Mouse (Mus musculus): ENCODE measurements around the gene Hist1h2ai. TPM values are rescaled to one million over a fixed set of nuclear protein-coding genes. Genes with fewer than 3 reads are reported as not detected.
"Not testable (repeated sequence)": the region's sequence is repeated elsewhere in the genome, so short reads cannot be mapped to it uniquely, and the experiment has no call there.

Gene Hist1h2ai
- 13.5 and 20.3 TPM in 2 replicates for polyA plus RNA-seq (2015; fragmentation: Nextera tagmentation; extraction: Ambion mirVana)

DNA sequence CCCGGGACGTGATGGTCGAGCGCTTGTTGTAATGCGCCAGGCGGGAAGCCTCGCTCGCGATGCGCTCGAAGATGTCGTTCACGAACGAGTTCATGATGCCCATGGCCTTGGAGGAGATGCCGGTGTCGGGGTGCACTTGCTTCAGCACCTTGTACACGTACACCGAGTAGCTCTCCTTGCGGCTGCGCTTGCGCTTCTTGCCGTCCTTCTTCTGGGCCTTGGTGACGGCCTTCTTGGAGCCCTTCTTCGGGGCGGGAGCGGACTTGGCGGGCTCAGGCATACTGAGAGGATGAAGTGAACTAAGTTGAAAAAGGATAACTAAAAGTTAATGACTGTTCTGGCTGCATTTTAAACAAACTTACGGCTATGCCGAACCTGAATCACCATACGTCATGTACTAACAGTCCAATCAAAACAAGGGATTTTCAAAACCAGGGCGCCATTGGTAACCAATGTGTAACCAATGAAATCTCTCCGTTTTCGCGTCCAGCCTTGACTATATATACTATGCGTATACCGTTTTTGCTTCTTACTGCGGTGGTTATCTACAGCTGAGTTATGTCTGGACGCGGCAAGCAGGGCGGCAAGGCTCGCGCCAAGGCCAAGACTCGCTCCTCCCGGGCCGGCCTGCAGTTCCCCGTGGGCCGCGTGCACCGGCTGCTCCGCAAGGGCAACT is at the start of gene Hist1h2ai, which contains the start of gene Hist1h2bl:
TSS of gene Hist1h2ai (plus strand) at position 559 of the 676 bp plus-strand sequence.
TSS of gene Hist1h2bl (minus strand) at position 280 of the 676 bp plus-strand sequence.
- not testable (repeated sequence) for H3K36me3 ChIP-seq (ENCODE audit: insufficient read depth, low read length)
- peak within 1 kb of the TSS; percentile 56 for H3K4me3 ChIP-seq (ENCODE audit: low read length)
- under 1% methylated on average over 25 of the region's 50 CpGs for WGBS

DNA sequence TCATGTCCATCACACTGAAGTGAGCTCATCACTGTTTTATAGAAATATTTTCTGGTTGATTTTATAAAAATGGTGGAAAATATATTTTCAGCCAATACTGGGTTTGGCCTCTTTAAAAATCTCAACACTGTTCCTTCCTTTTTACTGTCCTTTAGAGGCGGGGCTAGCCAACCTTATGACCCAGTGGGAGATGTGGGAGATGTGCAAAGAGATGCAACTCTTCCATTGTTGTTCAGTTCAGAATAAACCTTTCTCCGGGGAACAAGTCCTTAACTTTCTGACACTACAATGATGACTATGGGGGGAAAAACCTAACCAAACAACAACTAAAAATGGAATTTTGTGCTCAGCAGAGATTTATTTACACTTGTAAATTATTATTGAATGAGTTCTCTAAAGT is 38.9 kb upstream of the Hist1h2ai start, which contains the start of gene Olfr1360:
TSS of gene Olfr1360 (minus strand) at position 101 of the 400 bp plus-strand sequence.
- H3K27me3 ChIP-seq (ENCODE audit: insufficient read depth, low read length), result no peaks in the 10 kb centered on the region
- 79% methylated on average over 2 of the region's 2 CpGs for WGBS

More for the DNA sequence above, at the start of gene Hist1h2ai, which contains the start of gene Hist1h2bl:
- Histone ChIP-seq H3K4me2 (replicated peaks; ENCODE audit: low read depth, low read length) (peak within 1 kb of the TSS; percentile 88), H3K4me1 (ENCODE audit: insufficient read depth, low read length) (peaks cover 34% of the 10 kb centered on the region), H3K9ac (replicated peaks; ENCODE audit: low read length) (peak within 1 kb of the TSS; percentile 85), H3K27ac (ENCODE audit: low read length) (peak within 1 kb of the TSS; percentile 99)
- not testable (repeated sequence) for H3K27me3 ChIP-seq (ENCODE audit: insufficient read depth, low read length); H3K9me3 ChIP-seq (ENCODE audit: low read length)
- peak; percentile 93 for ATAC-seq (ENCODE audit: low FRiP score, low TSS enrichment)

DNA sequence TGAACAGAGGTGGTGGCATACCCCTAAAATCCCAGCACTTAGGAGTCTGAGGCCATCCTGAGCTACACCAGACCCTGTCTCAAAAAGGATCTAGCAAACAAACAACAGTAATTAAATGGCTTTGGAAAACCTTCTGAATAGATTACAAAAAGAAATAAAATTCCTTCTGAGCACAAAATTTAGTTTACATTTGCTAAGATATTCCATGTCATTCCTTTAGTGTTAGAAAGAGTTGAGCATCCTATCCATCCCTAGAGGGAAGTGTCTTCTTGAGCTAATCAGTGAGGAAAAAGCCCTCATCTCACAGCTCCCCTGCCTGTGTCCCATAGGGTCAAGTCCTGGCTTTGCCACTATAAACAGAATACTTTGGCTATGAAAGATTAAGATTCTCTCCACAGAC is 18.4 kb upstream of the Hist1h2ai start, which contains the start of gene Olfr1359:
TSS of gene Olfr1359 (plus strand) at position 301 of the 400 bp plus-strand sequence.
- no peaks in the 10 kb centered on the region for H3K27me3 ChIP-seq (ENCODE audit: insufficient read depth, low read length)
- no peak within 1 kb of the TSS for H3K4me2 ChIP-seq (replicated peaks; ENCODE audit: low read depth, low read length)
- H3K27ac ChIP-seq (ENCODE audit: low read length), result no peak within 1 kb of the TSS
- no peaks in the 10 kb centered on the region for H3K36me3 ChIP-seq (ENCODE audit: insufficient read depth, low read length)
- no peaks in the 10 kb centered on the region for H3K9me3 ChIP-seq (ENCODE audit: low read length)
- no peak within 1 kb of the TSS for H3K4me3 ChIP-seq (ENCODE audit: low read length)
- H3K4me1 ChIP-seq (ENCODE audit: insufficient read depth, low read length), result no peaks in the 10 kb centered on the region
- ATAC-seq (ENCODE audit: low FRiP score, low TSS enrichment), result no peak
- no peak within 1 kb of the TSS for H3K9ac ChIP-seq (replicated peaks; ENCODE audit: low read length)

More for the DNA sequence above, 38.9 kb upstream of the Hist1h2ai start, which contains the start of gene Olfr1360:
- no peak within 1 kb of the TSS for H3K27ac ChIP-seq (ENCODE audit: low read length)
- ATAC-seq (ENCODE audit: low FRiP score, low TSS enrichment), result no peak
- H3K4me2 ChIP-seq (replicated peaks; ENCODE audit: low read depth, low read length), result no peak within 1 kb of the TSS
- no peak within 1 kb of the TSS for H3K9ac ChIP-seq (replicated peaks; ENCODE audit: low read length)
- H3K4me1 ChIP-seq (ENCODE audit: insufficient read depth, low read length), result no peaks in the 10 kb centered on the region
- H3K36me3 ChIP-seq (ENCODE audit: insufficient read depth, low read length), result no peaks in the 10 kb centered on the region
- H3K4me3 ChIP-seq (ENCODE audit: low read length), result no peak within 1 kb of the TSS
- H3K9me3 ChIP-seq (ENCODE audit: low read length), result no peaks in the 10 kb centered on the region

DNA sequence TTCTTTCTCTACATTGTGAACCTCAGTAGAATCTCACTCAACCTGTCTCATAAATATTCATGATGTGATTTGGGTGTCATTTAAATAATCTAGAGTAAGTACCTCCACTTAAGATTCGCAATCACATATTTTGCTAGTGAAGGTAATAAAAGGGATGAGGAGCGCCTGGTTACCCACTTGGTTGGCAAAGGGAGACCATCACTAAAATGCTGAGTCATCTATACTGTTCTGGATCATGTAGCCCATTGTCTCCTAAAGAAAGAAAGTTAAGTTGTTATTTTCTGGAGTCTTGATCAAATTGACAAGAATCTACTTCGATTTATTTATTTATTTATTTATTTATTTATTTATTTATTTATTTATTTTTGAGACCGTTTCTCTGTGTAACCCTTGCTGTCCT is 9.6 kb upstream of the Hist1h2ai start:
- no peak for ATAC-seq (ENCODE audit: low FRiP score, low TSS enrichment)
- Histone ChIP-seq H3K36me3 (ENCODE audit: insufficient read depth, low read length) (no peaks in the 10 kb centered on the region), H3K4me1 (ENCODE audit: insufficient read depth, low read length) (no peaks in the 10 kb centered on the region)

DNA sequence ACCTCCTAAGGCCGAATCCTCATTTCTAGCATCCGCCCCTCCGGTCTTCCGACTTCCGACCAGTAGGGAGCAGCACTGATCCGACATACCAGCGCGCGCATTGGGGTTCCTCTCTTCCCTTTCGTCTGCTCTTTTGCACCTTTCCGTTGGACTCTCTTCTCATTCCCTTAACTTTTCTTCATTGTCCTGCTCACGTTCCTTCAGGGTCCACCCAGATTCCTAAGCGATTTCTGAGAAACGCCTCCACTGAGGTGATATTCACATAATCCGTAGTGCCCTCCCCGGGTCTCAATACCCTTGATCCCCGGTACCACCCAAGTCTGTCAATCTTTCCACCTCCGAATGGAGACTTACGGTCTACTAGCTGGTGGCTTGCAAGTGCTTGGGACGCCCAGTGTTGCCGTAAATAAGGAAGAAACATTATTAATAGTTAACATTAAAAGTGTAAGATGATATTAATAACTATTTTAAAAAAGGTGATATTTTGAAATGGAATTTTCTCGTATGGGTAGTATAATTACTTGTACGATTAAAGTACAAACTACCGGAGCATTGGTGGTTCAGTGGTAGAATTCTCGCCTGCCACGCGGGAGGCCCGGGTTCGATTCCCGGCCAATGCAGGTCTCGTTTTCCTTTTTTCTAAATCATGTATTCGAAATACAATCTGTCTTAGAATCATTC is 6.1 kb upstream of the Hist1h2ai start:
- H3K27me3 ChIP-seq (ENCODE audit: insufficient read depth, low read length), result no peaks in the 10 kb centered on the region
- peaks cover 6% of the 10 kb centered on the region for H3K4me1 ChIP-seq (ENCODE audit: insufficient read depth, low read length)
- H3K4me2 ChIP-seq (replicated peaks; ENCODE audit: low read depth, low read length), result peak overlapping the region; percentile 70
- H3K9me3 ChIP-seq (ENCODE audit: low read length), result no peaks in the 10 kb centered on the region
- H3K27ac ChIP-seq (ENCODE audit: low read length), result peak overlapping the region; percentile 88
- peak overlapping the region; percentile 68 for H3K9ac ChIP-seq (replicated peaks; ENCODE audit: low read length)
- WGBS, result under 1% methylated on average over 32 of the region's 32 CpGs
- H3K36me3 ChIP-seq (ENCODE audit: insufficient read depth, low read length), result no peaks in the 10 kb centered on the region
- H3K4me3 ChIP-seq (ENCODE audit: low read length), result peak overlapping the region; percentile 86
- peak; percentile 77 for ATAC-seq (ENCODE audit: low FRiP score, low TSS enrichment)

More for the DNA sequence above, 9.6 kb upstream of the Hist1h2ai start:
- Histone ChIP-seq H3K9ac (replicated peaks; ENCODE audit: low read length) (no peak overlapping the region), H3K27ac (ENCODE audit: low read length) (no peak overlapping the region), H3K9me3 (ENCODE audit: low read length) (no peaks in the 10 kb centered on the region), H3K4me3 (ENCODE audit: low read length) (no peak overlapping the region), H3K27me3 (ENCODE audit: insufficient read depth, low read length) (no peaks in the 10 kb centered on the region), H3K4me2 (replicated peaks; ENCODE audit: low read depth, low read length) (no peak overlapping the region)
- WGBS, result 71% methylated on average over 4 of the region's 4 CpGs

DNA sequence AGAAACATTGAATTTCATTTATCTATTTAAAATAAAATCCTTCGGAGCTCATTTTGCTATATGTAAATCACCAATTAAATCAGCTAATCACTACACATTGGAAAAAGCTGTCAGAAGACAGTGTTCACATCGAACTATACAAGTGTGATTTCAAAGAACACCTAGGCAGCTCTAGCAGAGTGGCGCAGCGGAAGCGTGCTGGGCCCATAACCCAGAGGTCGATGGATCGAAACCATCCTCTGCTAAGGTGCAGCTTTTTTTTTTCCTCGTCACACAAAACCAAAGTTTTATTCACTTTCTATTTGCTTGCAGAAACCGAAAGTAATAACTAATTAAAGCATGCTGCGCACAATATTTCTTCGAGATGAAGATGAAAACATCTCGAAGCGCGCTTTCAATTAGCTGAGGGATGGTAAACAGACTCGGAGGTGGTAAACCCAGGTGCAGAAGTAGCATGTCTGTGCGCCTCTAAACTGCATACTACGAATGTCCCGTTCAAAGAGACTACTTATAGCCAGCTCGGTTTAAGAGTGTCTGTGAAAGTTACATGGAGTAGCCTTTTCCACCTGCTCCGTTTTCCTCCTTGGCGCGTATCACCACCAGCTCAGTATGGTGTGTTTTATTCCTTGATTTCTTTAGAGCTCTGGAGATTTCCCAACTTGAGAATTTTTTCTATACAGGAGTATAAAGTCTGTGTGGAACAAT is 5.2 kb upstream of the Hist1h2ai start:
- Histone ChIP-seq H3K9me3 (ENCODE audit: low read length) (no peaks in the 10 kb centered on the region), H3K4me2 (replicated peaks; ENCODE audit: low read depth, low read length) (peak overlapping the region; percentile 70), H3K27ac (ENCODE audit: low read length) (0 out of 2 replicates have a peak overlapping the region, but pooled peaks have one; percentile 53), H3K9ac (replicated peaks; ENCODE audit: low read length) (peak overlapping the region; percentile 66), H3K27me3 (ENCODE audit: insufficient read depth, low read length) (no peaks in the 10 kb centered on the region), H3K36me3 (ENCODE audit: insufficient read depth, low read length) (no peaks in the 10 kb centered on the region), H3K4me1 (ENCODE audit: insufficient read depth, low read length) (peaks cover 10% of the 10 kb centered on the region), H3K4me3 (ENCODE audit: low read length) (peak overlapping the region; percentile 63)
- peak; percentile 82 for ATAC-seq (ENCODE audit: low FRiP score, low TSS enrichment)
- WGBS, result 2% methylated on average over 22 of the region's 22 CpGs

DNA sequence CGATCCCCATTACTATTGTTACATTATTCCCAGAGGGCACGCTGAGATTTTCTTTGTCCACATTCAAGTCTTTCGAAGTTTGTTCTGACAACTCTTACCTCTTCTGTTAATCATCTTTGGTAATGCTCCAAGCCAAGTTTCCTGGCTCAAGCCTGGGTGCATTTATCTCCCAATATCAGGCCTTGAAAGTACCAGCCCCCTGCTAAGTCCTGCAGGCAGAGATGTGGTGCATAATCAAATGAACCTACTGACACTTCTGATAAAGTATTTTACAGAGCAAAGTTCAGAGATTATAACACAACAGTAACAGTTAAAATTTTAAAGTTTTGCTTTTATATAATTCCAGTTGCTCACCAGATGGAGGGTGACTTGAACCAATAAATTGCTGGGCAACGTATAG is 4.5 kb upstream of the Hist1h2ai start:
- Histone ChIP-seq H3K4me2 (replicated peaks; ENCODE audit: low read depth, low read length) (peak overlapping the region; percentile 70), H3K9me3 (ENCODE audit: low read length) (no peaks in the 10 kb centered on the region), H3K4me1 (ENCODE audit: insufficient read depth, low read length) (peaks cover 10% of the 10 kb centered on the region), H3K27me3 (ENCODE audit: insufficient read depth, low read length) (no peaks in the 10 kb centered on the region), H3K4me3 (ENCODE audit: low read length) (peak overlapping the region; percentile 63), H3K9ac (replicated peaks; ENCODE audit: low read length) (peak overlapping the region; percentile 66), H3K36me3 (ENCODE audit: insufficient read depth, low read length) (no peaks in the 10 kb centered on the region), H3K27ac (ENCODE audit: low read length) (no peak overlapping the region)
- WGBS, result 31% methylated on average over 4 of the region's 4 CpGs
- no peak for ATAC-seq (ENCODE audit: low FRiP score, low TSS enrichment)

DNA sequence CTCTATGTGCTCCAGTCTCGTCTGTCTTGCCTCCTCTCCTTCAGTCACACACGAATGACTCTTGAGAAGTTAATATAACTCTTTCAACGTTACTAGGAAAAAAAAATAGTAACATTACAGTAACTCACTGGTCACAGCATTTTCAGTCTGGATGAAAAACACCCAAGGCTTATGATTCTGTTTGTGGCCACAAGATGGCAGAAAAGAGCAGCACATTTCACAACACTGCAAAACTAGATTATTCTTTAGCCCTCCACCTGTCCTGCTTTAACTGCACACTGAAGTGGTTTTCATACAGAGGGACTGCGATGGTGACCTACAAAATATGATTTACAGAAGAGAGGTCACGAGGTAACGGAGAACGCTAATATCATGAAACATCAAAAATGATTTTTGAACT is 1.5 kb upstream of the Hist1h2ai start:
- Histone ChIP-seq H3K4me3 (ENCODE audit: low read length) (peak overlapping the region; percentile 56), H3K4me1 (ENCODE audit: insufficient read depth, low read length) (peaks cover 25% of the 10 kb centered on the region), H3K36me3 (ENCODE audit: insufficient read depth, low read length) (no peaks in the 10 kb centered on the region), H3K9me3 (ENCODE audit: low read length) (no peaks in the 10 kb centered on the region), H3K27me3 (ENCODE audit: insufficient read depth, low read length) (no peaks in the 10 kb centered on the region), H3K9ac (replicated peaks; ENCODE audit: low read length) (peak overlapping the region; percentile 78), H3K27ac (ENCODE audit: low read length) (peak overlapping the region; percentile 96), H3K4me2 (replicated peaks; ENCODE audit: low read depth, low read length) (peak overlapping the region; percentile 88)
- WGBS, result 1% methylated on average over 7 of the region's 7 CpGs
- ATAC-seq (ENCODE audit: low FRiP score, low TSS enrichment), result no peak

DNA sequence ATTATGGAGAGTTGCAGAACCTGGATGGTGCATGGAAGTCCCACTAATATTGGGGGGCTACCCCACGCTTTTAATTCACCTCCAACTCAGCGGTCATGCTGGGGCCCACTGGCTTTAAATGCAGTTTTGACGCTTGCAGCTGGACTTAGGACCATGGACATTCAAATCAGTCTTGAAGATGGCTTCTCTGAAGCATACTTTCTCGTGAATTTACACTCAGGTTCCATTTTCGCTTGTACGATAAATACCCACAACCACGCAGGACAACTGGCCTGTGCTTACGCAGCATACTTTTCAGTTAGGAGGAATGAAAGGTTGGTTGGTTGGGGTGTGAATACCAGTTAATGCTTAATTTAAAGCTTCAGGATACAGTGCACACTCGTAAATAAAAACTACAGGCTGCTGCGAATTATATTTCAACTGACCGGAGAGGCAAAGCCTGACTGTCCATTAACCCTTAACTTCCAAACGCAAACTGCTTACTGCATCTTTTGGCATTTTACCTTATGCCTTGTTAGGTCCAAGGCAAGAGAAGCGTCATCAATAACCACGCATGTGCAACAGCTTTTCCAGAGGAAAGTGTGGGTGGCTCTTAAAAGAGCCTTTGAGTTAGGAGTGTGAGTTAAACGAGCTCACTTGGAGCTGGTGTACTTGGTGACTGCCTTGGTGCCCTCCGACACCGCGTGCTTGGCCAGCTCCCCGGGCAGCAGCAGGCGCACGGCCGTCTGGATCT is 925 bp upstream of the Hist1h2ai start:
- H3K27ac ChIP-seq (ENCODE audit: low read length), result peak overlapping the region; percentile 96
- H3K4me3 ChIP-seq (ENCODE audit: low read length), result peak overlapping the region; percentile 56
- peak overlapping the region; percentile 78 for H3K9ac ChIP-seq (replicated peaks; ENCODE audit: low read length)
- H3K36me3 ChIP-seq (ENCODE audit: insufficient read depth, low read length), result no peaks in the 10 kb centered on the region
- H3K4me1 ChIP-seq (ENCODE audit: insufficient read depth, low read length), result peaks cover 29% of the 10 kb centered on the region
- H3K4me2 ChIP-seq (replicated peaks; ENCODE audit: low read depth, low read length), result peak overlapping the region; percentile 88
- no peaks in the 10 kb centered on the region for H3K9me3 ChIP-seq (ENCODE audit: low read length)
- no peaks in the 10 kb centered on the region for H3K27me3 ChIP-seq (ENCODE audit: insufficient read depth, low read length)
- WGBS, result under 1% methylated on average over 19 of the region's 22 CpGs
- no peak for ATAC-seq (ENCODE audit: low FRiP score, low TSS enrichment)

All from kidney, embryonic 16.5 days (tissue).